Comparison of ENCODE assay signal across 18 mouse cellular contexts in the genomic region with DNA sequence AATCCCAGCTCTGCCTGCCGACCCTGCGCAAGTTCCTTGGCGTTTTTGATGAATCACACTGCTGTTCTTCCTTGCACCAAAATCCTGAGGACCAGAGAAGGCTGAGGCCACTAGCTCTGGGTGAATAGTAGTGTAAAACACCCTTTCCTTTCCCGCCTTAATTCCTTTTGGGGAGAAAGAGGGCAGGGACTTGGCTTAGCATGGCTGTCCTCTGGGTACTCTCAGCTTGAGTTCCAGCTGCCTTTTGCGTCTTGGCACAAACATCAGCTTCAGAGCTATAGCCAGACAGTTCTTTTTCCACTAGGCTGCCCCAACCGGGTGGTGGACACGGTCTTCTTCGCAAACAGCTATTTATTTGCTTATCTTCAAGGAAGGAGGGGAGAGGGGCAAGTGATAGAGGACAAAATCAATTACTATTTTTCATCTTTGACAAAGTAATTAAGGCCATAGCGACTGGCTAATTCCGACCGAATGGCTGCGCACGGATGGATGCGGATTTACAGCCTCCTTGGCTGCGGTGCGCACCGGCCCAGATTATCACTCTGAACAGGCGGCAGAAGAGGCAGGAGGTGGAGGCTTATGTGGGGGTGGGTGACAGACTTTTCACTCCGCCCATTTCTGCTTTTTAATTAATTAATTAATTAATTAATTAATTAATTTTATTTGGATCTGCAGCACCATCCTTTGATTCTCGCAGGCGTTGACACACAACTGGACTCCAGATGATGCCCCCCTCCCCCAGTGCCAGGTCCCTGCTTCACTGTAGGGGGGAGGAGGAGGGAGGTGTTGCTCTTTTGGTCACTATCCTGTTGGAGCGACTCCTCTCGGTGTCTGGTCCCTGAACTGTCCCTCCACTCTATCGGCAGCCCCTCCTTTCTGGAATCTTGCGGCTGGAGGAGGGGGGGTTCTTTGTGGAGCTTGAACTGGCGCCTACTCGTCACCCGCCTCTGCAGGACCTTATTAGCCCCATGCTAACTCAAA. TPM values are rescaled to one million over a fixed set of nuclear protein-coding genes. Genes with fewer than 3 reads are reported as not detected.
A peak's percentile ranks its signal among the peaks of the same experiment; 100 is the strongest.
DNase-seq lines count a peak whose midpoint lies in the region; ATAC-seq and TF ChIP-seq lines count a peak whose summit lies in the region.
"Had no signal": no experiment of that assay in that cellular context is flagged by ENCODE, and none has a peak within 500 bp of the region (broad histone marks: within the 10 kb centered on the region; RNA-seq: fewer than 3 reads in every experiment).

No protein-coding gene starts in this region.

- H3K9ac ChIP-seq in forebrain, embryonic 11.5 days (ENCODE audit: low read length): no peak overlapping the region
- no peak overlapping the region for H3K9ac ChIP-seq in midbrain, postnatal 0 days (replicated peaks; ENCODE audit: low read length, poor library complexity, severe bottlenecking)
- no peak overlapping the region for H3K9ac ChIP-seq in midbrain, embryonic 13.5 days (replicated peaks)
- no peak overlapping the region for H3K9ac ChIP-seq in stomach, postnatal 0 days (ENCODE audit: low read length)

- TF ChIP-seq CTCF in midbrain, postnatal 0 days (IDR thresholded peaks at IDR 0.05): no peak
- TF ChIP-seq CTCF in stomach, postnatal 0 days (IDR thresholded peaks at IDR 0.05; ENCODE audit: low read depth): no peak

- intact Hi-C loops in heart, postnatal 10 days (cut with DNase I): no loop called here

- H3K9me3 ChIP-seq in forebrain, embryonic 11.5 days (ENCODE audit: control insufficient read depth, low read length): no peaks in the 10 kb centered on the region
- no peaks in the 10 kb centered on the region for H3K9me3 ChIP-seq in forebrain, embryonic 10.5 days
- no peaks in the 10 kb centered on the region for H3K9me3 ChIP-seq in midbrain, embryonic 10.5 days (replicated peaks)
- no peaks in the 10 kb centered on the region for H3K9me3 ChIP-seq in midbrain, postnatal 0 days (ENCODE audit: low read length)
- H3K9me3 ChIP-seq in midbrain, embryonic 13.5 days: no peaks in the 10 kb centered on the region
- H3K9me3 ChIP-seq in stomach, postnatal 0 days (ENCODE audit: control insufficient read depth, low read length): no peaks in the 10 kb centered on the region
- H3K9me3 ChIP-seq: heart, embryonic 10.5 days had no signal

- no peak overlapping the region for H3K4me3 ChIP-seq in forebrain, embryonic 11.5 days (ENCODE audit: low read depth, low read length)
- no peak overlapping the region for H3K4me3 ChIP-seq in forebrain, embryonic 10.5 days
- H3K4me3 ChIP-seq in midbrain, embryonic 10.5 days: peak overlapping the region; percentile 42
- H3K4me3 ChIP-seq in midbrain, postnatal 0 days (ENCODE audit: low read depth, low read length): no peak overlapping the region
- H3K4me3 ChIP-seq in midbrain, embryonic 13.5 days (replicated peaks): 0 out of 2 replicates have a peak overlapping the region, but pooled peaks have one; percentile 12
- H3K4me3 ChIP-seq in stomach, postnatal 0 days (ENCODE audit: low read depth, low read length): no peak overlapping the region
- H3K4me3 ChIP-seq: gastrocnemius, adult 2 months; heart, embryonic 10.5 days had no signal

- peaks cover 85% of the 10 kb centered on the region for H3K27me3 ChIP-seq in forebrain, embryonic 11.5 days (ENCODE audit: control insufficient read depth, insufficient read depth, low read length)
- peaks cover 100% of the 10 kb centered on the region for H3K27me3 ChIP-seq in forebrain, embryonic 10.5 days (ENCODE audit: poor library complexity, severe bottlenecking)
- H3K27me3 ChIP-seq in midbrain, embryonic 10.5 days (ENCODE audit: low read depth, poor library complexity, severe bottlenecking): peaks cover 100% of the 10 kb centered on the region
- H3K27me3 ChIP-seq in midbrain, postnatal 0 days (ENCODE audit: insufficient read depth, low read length): peaks cover 50% of the 10 kb centered on the region
- H3K27me3 ChIP-seq in midbrain, embryonic 13.5 days: peaks cover 94% of the 10 kb centered on the region
- H3K27me3 ChIP-seq in stomach, postnatal 0 days (ENCODE audit: control insufficient read depth, insufficient read depth, low read length): peaks cover 31% of the 10 kb centered on the region; the same call in 1 of the 2 replicates

- no peak overlapping the region for H3K27ac ChIP-seq in forebrain, embryonic 11.5 days (ENCODE audit: low read depth, low read length)
- H3K27ac ChIP-seq in forebrain, embryonic 10.5 days: no peak overlapping the region
- no peak overlapping the region for H3K27ac ChIP-seq in midbrain, embryonic 10.5 days (replicated peaks)
- no peak overlapping the region for H3K27ac ChIP-seq in midbrain, postnatal 0 days (ENCODE audit: low read depth, low read length)
- H3K27ac ChIP-seq in midbrain, embryonic 13.5 days: no peak overlapping the region
- H3K27ac ChIP-seq in stomach, postnatal 0 days (replicated peaks): no peak overlapping the region
- H3K27ac ChIP-seq: gastrocnemius, adult 2 months; heart, embryonic 10.5 days had no signal

- DNase-seq in forebrain, embryonic 11.5 days (ENCODE audit: low spot score): peak; percentile 52
- no peak for DNase-seq in forebrain, embryonic 10.5 days (ENCODE audit: extremely low spot score, low spot score)
- DNase-seq in midbrain, embryonic 10.5 days (ENCODE audit: low spot score): no peak
- DNase-seq in midbrain, postnatal 0 days (ENCODE audit: low spot score): no peak
- no peak for DNase-seq in heart, postnatal 10 days
- no peak for DNase-seq in cerebellum, adult 9-11 months
- no peak for DNase-seq in stomach, postnatal 0 days (ENCODE audit: low spot score)
- DNase-seq: cerebellum, adult 11 months; gastrocnemius, adult 2 months; heart, postnatal 4 days; spleen, adult 18-20 months had no signal

- 0 out of 2 replicates have a peak, but pooled peaks cover 4% of the 10 kb centered on the region for H3K4me1 ChIP-seq in forebrain, embryonic 11.5 days (replicated peaks; ENCODE audit: control insufficient read depth, insufficient read depth, low read length)
- H3K4me1 ChIP-seq in forebrain, embryonic 10.5 days: peaks cover 22% of the 10 kb centered on the region
- peaks cover 35% of the 10 kb centered on the region for H3K4me1 ChIP-seq in midbrain, embryonic 10.5 days
- H3K4me1 ChIP-seq in midbrain, postnatal 0 days (ENCODE audit: insufficient read depth, low read length): no peaks in the 10 kb centered on the region
- peaks cover 27% of the 10 kb centered on the region for H3K4me1 ChIP-seq in midbrain, embryonic 13.5 days (replicated peaks)
- no peaks in the 10 kb centered on the region for H3K4me1 ChIP-seq in stomach, postnatal 0 days (replicated peaks; ENCODE audit: control insufficient read depth, insufficient read depth)

- WGBS in forebrain, embryonic 11.5 days: under 1% methylated on average over 28 of the region's 28 CpGs
- 2% methylated on average over 28 of the region's 28 CpGs for WGBS in forebrain, embryonic 10.5 days
- WGBS in midbrain, embryonic 10.5 days: 2% methylated on average over 28 of the region's 28 CpGs
- WGBS in midbrain, postnatal 0 days: 3% methylated on average over 28 of the region's 28 CpGs
- WGBS in midbrain, embryonic 13.5 days: 2% methylated on average over 28 of the region's 28 CpGs
- WGBS in stomach, postnatal 0 days: 3% methylated on average over 28 of the region's 28 CpGs

- peak; percentile 32; the same call in 1 of the 2 replicates for ATAC-seq in forebrain, embryonic 11.5 days (replicated peaks; ENCODE audit: low FRiP score)
- ATAC-seq in midbrain, postnatal 0 days (ENCODE audit: low FRiP score): no peak
- ATAC-seq in midbrain, embryonic 13.5 days: 0 out of 2 replicates have a peak, but pooled peaks have one; percentile 32
- ATAC-seq in stomach, postnatal 0 days (ENCODE audit: low FRiP score, low TSS enrichment): no peak
- ATAC-seq: lung, postnatal 0 days had no signal

- H3K4me2 ChIP-seq in forebrain, embryonic 11.5 days (ENCODE audit: low read depth, low read length, severe bottlenecking): no peak overlapping the region
- H3K4me2 ChIP-seq in midbrain, postnatal 0 days (ENCODE audit: low read depth, low read length, poor library complexity, severe bottlenecking): no peak overlapping the region
- H3K4me2 ChIP-seq in midbrain, embryonic 13.5 days (replicated peaks): peak overlapping the region; percentile 5
- H3K4me2 ChIP-seq in stomach, postnatal 0 days (replicated peaks; ENCODE audit: low read depth): no peak overlapping the region

- no peak for TF ChIP-seq EP300 in stomach, postnatal 0 days (optimal IDR thresholded peaks at IDR 0.05)

- no peaks in the 10 kb centered on the region for H3K36me3 ChIP-seq in forebrain, embryonic 11.5 days (ENCODE audit: control insufficient read depth, insufficient read depth, low read length)
- H3K36me3 ChIP-seq in forebrain, embryonic 10.5 days (replicated peaks): no peaks in the 10 kb centered on the region
- H3K36me3 ChIP-seq in midbrain, embryonic 10.5 days: no peaks in the 10 kb centered on the region
- no peaks in the 10 kb centered on the region for H3K36me3 ChIP-seq in midbrain, postnatal 0 days (ENCODE audit: insufficient read depth, low read length)
- no peaks in the 10 kb centered on the region for H3K36me3 ChIP-seq in midbrain, embryonic 13.5 days
- H3K36me3 ChIP-seq in stomach, postnatal 0 days (ENCODE audit: control insufficient read depth, insufficient read depth, low read length): no peaks in the 10 kb centered on the region
- H3K36me3 ChIP-seq: G1E; heart, embryonic 10.5 days had no signal

RNA-seq across cellular contexts. Expression of gene Slc6a5, which starts 2.5 kb away (rescaled TPM):
- not detected in 2 replicates for polyA plus RNA-seq in forebrain, embryonic 11.5 days (2014; fragmentation: Nextera tagmentation; extraction: Ambion mirVana)
- polyA plus RNA-seq in forebrain, embryonic 10.5 days (2016; fragmentation: Nextera tagmentation; extraction: Ambion mirVana): not detected in 2 replicates
- polyA plus RNA-seq in midbrain, embryonic 10.5 days (2016; fragmentation: Nextera tagmentation; extraction: Ambion mirVana): not detected in 2 replicates
- total RNA-seq in midbrain, postnatal 0 days (2014; rRNA removed): 2.7 and 6.6 TPM in 2 replicates
- polyA plus RNA-seq in midbrain, postnatal 0 days (2015; fragmentation: Nextera tagmentation; extraction: Ambion mirVana): 0.22 and 0.36 TPM in 2 replicates
- 0.30 and 0.32 TPM in 2 replicates for polyA plus RNA-seq in midbrain, embryonic 13.5 days (2015; fragmentation: Nextera tagmentation; extraction: Ambion mirVana)
- total RNA-seq in heart, postnatal 10 days (2021): not detected
- polyA plus RNA-seq in stomach, postnatal 0 days (2015; fragmentation: Nextera tagmentation; extraction: Ambion mirVana): not detected in 2 replicates
- total RNA-seq: gastrocnemius, adult 2 months; heart, postnatal 4 days; liver, adult 2 months; monocyte, adult 5-6 weeks had no signal
- polyA plus RNA-seq: G1E; heart, embryonic 10.5 days; large intestine, adult 2 months; liver, adult 2 months; lung, postnatal 0 days had no signal

Comparison
In these comparisons a context has a peak if more than half of its experiments do, and no peak if none do; other contexts are left out.
1. ATAC-seq: peak in forebrain, embryonic 11.5 days (single experiment) and midbrain, embryonic 13.5 days (single experiment); none in midbrain, postnatal 0 days (single experiment) and stomach, postnatal 0 days (single experiment).
2. H3K4me3 ChIP-seq: peak in midbrain, embryonic 10.5 days (single experiment) and midbrain, embryonic 13.5 days (single experiment); none in forebrain, embryonic 11.5 days (single experiment), forebrain, embryonic 10.5 days (single experiment), midbrain, postnatal 0 days (single experiment) and stomach, postnatal 0 days (single experiment).